Mouse (Mus musculus) kidney, postnatal 0 days (tissue): ENCODE measurements at regions not wholly inside any gene's neighbourhood (a gene's known extent, or its start where the extent isn't known, plus 50 kb on each side); places are given as distances from the start of the nearest gene placed in this dataset.

Source experiments
- ATAC-seq: fragments of 200-750 bp; cut with Nextera tagmentation; replicated peaks from 2 replicates; pipeline ENCODE4 v1.8.0; 2017; ENCODE audit warnings: low read depth, moderate number of reproducible peaks, moderate TSS enrichment, moderate library complexity; ENCODE audit not compliant: low FRiP score
- DNase-seq: peaks from one replicate; pipeline ENCODE4 v3.0.0-alpha.2; 2016; ENCODE audit warnings: low spot score
- H3K27ac ChIP-seq: fragments of 300-500 bp; sonication (generic); 2 replicates; pipeline ENCODE4 v1.5.1; 2014; ENCODE audit warnings: mild to moderate bottlenecking
- H3K27me3 ChIP-seq: fragments of 300-500 bp; sonication (generic); 2 replicates; pipeline ENCODE4 v1.6.1; 2014; ENCODE audit warnings: low read length, mixed read lengths; ENCODE audit not compliant: insufficient read depth
- H3K36me3 ChIP-seq: fragments of 300-500 bp; sonication (generic); 2 replicates; pipeline ENCODE4 v1.6.1; 2014; ENCODE audit warnings: low read length, mixed read lengths; ENCODE audit not compliant: insufficient read depth
- H3K4me1 ChIP-seq: fragments of 300-500 bp; sonication (generic); replicated peaks from 2 replicates; pipeline ENCODE4 v1.6.1; 2014; ENCODE audit warnings: antibody characterized with exemption, low read length, mixed read lengths; ENCODE audit not compliant: insufficient read depth
- H3K4me2 ChIP-seq: fragments of 300-500 bp; sonication (generic); 2 replicates; pipeline ENCODE4 v1.6.1; 2014; ENCODE audit warnings: mild to moderate bottlenecking, low read length, moderate library complexity, mixed read lengths
- H3K4me3 ChIP-seq: fragments of 300-500 bp; sonication (generic); replicated peaks from 2 replicates; pipeline ENCODE4 v1.5.1; 2014; ENCODE audit warnings: low read depth, low read length
- H3K9ac ChIP-seq: fragments of 300-500 bp; sonication (generic); 2 replicates; pipeline ENCODE4 v1.6.1; 2014; ENCODE audit warnings: low read depth, low read length
- H3K9me3 ChIP-seq: fragments of 300-500 bp; sonication (generic); replicated peaks from 2 replicates; pipeline ENCODE4 v1.6.1; 2016; ENCODE audit warnings: low read length, inconsistent platforms, mixed read lengths
- CTCF ChIP-seq: IDR thresholded peaks from 2 replicates; pipeline ENCODE4 v1.5.1; 2016; ENCODE audit warnings: antibody characterized with exemption, low read depth, mild to moderate bottlenecking, moderate library complexity
- WGBS: fragments of 180-500 bp; shearing (Covaris S2); extraction: QIAGEN DNeasy Blood & Tissue Kit; methylation state at CpG from one replicate; pipeline ENCODE4 v1.1.7; 2014; 5-methylcytosine and 5-hydroxymethylcytosine counted together

GRCm38 (mm10) chr2:178684026-178684958 lies 254.0 kb downstream of the Cdh26 start:
- no peak for TF ChIP-seq CTCF
- no peaks in the 10 kb centered on the region for H3K4me1 ChIP-seq
- no peak overlapping the region for H3K4me2 ChIP-seq
- no peak for ATAC-seq
- no peaks in the 10 kb centered on the region for H3K9me3 ChIP-seq
- no peak overlapping the region for H3K4me3 ChIP-seq
- no peaks in the 10 kb centered on the region for H3K27me3 ChIP-seq
- DNase-seq: no peak
- no peak overlapping the region for H3K9ac ChIP-seq
- WGBS: 53% methylated on average over 9 of the region's 9 CpGs
- no peaks in the 10 kb centered on the region for H3K36me3 ChIP-seq
- H3K27ac ChIP-seq: no peak overlapping the region

GRCm38 (mm10) chr2:178685211-178685610 lies 254.9 kb downstream of the Cdh26 start:
- H3K27me3 ChIP-seq: no peaks in the 10 kb centered on the region
- ATAC-seq: no peak
- no peak for TF ChIP-seq CTCF
- no peak overlapping the region for H3K9ac ChIP-seq
- WGBS: 88% methylated on average over 5 of the region's 5 CpGs
- H3K4me1 ChIP-seq: no peaks in the 10 kb centered on the region
- no peaks in the 10 kb centered on the region for H3K9me3 ChIP-seq
- H3K4me3 ChIP-seq: no peak overlapping the region
- H3K4me2 ChIP-seq: no peak overlapping the region
- no peak for DNase-seq
- H3K36me3 ChIP-seq: no peaks in the 10 kb centered on the region
- H3K27ac ChIP-seq: no peak overlapping the region

- no peaks in the 10 kb centered on the region for H3K9me3 ChIP-seq
- DNase-seq (no peak), ATAC-seq (no peak)
- WGBS: 71% methylated on average over 7 of the region's 7 CpGs
- no peak overlapping the region for H3K27ac ChIP-seq
- H3K27me3 ChIP-seq: no peaks in the 10 kb centered on the region
- TF ChIP-seq CTCF: no peak
- H3K4me3 ChIP-seq: no peak overlapping the region
- no peak overlapping the region for H3K9ac ChIP-seq
- H3K4me2 ChIP-seq: no peak overlapping the region
- no peaks in the 10 kb centered on the region for H3K4me1 ChIP-seq
- no peaks in the 10 kb centered on the region for H3K36me3 ChIP-seq
Observed at GRCm38 (mm10) chr2:178686167-178686601, 255.9 kb downstream of the Cdh26 start.

- DNase-seq: no peak
- no peak for TF ChIP-seq CTCF
- no peak overlapping the region for H3K4me3 ChIP-seq
- H3K9ac ChIP-seq: no peak overlapping the region
- WGBS: 76% methylated on average over 6 of the region's 6 CpGs
- H3K4me1 ChIP-seq: no peaks in the 10 kb centered on the region
- H3K27me3 ChIP-seq: no peaks in the 10 kb centered on the region
- H3K27ac ChIP-seq: no peak overlapping the region
- no peak overlapping the region for H3K4me2 ChIP-seq
- H3K9me3 ChIP-seq: no peaks in the 10 kb centered on the region
- H3K36me3 ChIP-seq: no peaks in the 10 kb centered on the region
- ATAC-seq: no peak
Observed at GRCm38 (mm10) chr2:178688586-178688985, 258.3 kb downstream of the Cdh26 start.

GRCm38 (mm10) chr2:178691190-178691864 lies 261.0 kb downstream of the Cdh26 start:
- WGBS: 65% methylated on average over 13 of the region's 13 CpGs
- H3K36me3 ChIP-seq: no peaks in the 10 kb centered on the region
- no peak overlapping the region for H3K27ac ChIP-seq
- H3K27me3 ChIP-seq: no peaks in the 10 kb centered on the region
- no peak overlapping the region for H3K4me3 ChIP-seq
- no peak for DNase-seq
- H3K4me2 ChIP-seq: no peak overlapping the region
- ATAC-seq: no peak
- no peak for TF ChIP-seq CTCF
- H3K9me3 ChIP-seq: no peaks in the 10 kb centered on the region
- H3K4me1 ChIP-seq: no peaks in the 10 kb centered on the region
- no peak overlapping the region for H3K9ac ChIP-seq

- WGBS: 79% methylated on average over 4 of the region's 4 CpGs
- DNase-seq (no peak), ATAC-seq (no peak)
- no peak for TF ChIP-seq CTCF
- H3K9me3 ChIP-seq: no peaks in the 10 kb centered on the region
- H3K4me2 ChIP-seq: no peak overlapping the region
- H3K27ac ChIP-seq: no peak overlapping the region
- H3K27me3 ChIP-seq: no peaks in the 10 kb centered on the region
- no peak overlapping the region for H3K4me3 ChIP-seq
- no peaks in the 10 kb centered on the region for H3K36me3 ChIP-seq
- H3K4me1 ChIP-seq: no peaks in the 10 kb centered on the region
- no peak overlapping the region for H3K9ac ChIP-seq
Observed at GRCm38 (mm10) chr2:178691865-178692228, 261.5 kb downstream of the Cdh26 start.
